Mouse (Mus musculus) thymus, postnatal 25 days (tissue): ENCODE data around the gene Zfp648.
A peak's percentile ranks its signal among the peaks of the same experiment; 100 is the strongest.

ENCODE experiments used
- DNase-seq: peaks from one replicate; pipeline ENCODE4 v3.0.0; 2022

The Zfp648 gene

GRCm38 (mm10) chr1:154200955-154201722 is at the start of gene Zfp648:
Zfp648 (plus strand) TSS chr1:154201187.
- DNase-seq: no peak

- no peak for DNase-seq
Measured at GRCm38 (mm10) chr1:154152539-154152938, 48.4 kb upstream of the Zfp648 start.

GRCm38 (mm10) chr1:154153800-154154199 is 47.2 kb upstream of the Zfp648 start:
- DNase-seq: no peak

- no peak for DNase-seq
Measured at GRCm38 (mm10) chr1:154156177-154157062, 44.6 kb upstream of the Zfp648 start.

GRCm38 (mm10) chr1:154157131-154157530 is 43.9 kb upstream of the Zfp648 start:
- no peak for DNase-seq

- DNase-seq: no peak
Measured at GRCm38 (mm10) chr1:154167696-154168095, 33.3 kb upstream of the Zfp648 start.

- no peak for DNase-seq
Measured at GRCm38 (mm10) chr1:154175334-154175733, 25.7 kb upstream of the Zfp648 start.

GRCm38 (mm10) chr1:154177781-154178180 is 23.2 kb upstream of the Zfp648 start:
- no peak for DNase-seq

GRCm38 (mm10) chr1:154178541-154179155 is 22.3 kb upstream of the Zfp648 start:
- DNase-seq: no peak

GRCm38 (mm10) chr1:154180952-154181351 is 20.0 kb upstream of the Zfp648 start:
- DNase-seq: peak; percentile 53

GRCm38 (mm10) chr1:154182396-154183076 is 18.5 kb upstream of the Zfp648 start:
- DNase-seq: no peak

GRCm38 (mm10) chr1:154183077-154183751 is 17.8 kb upstream of the Zfp648 start:
- no peak for DNase-seq

GRCm38 (mm10) chr1:154188229-154188628 is 12.8 kb upstream of the Zfp648 start:
- DNase-seq: no peak

GRCm38 (mm10) chr1:154188631-154189030 is 12.4 kb upstream of the Zfp648 start:
- no peak for DNase-seq

GRCm38 (mm10) chr1:154189842-154190530 is 11.0 kb upstream of the Zfp648 start:
- DNase-seq: no peak

- no peak for DNase-seq
Measured at GRCm38 (mm10) chr1:154198896-154199295, 2.1 kb upstream of the Zfp648 start.

- no peak for DNase-seq
Measured at GRCm38 (mm10) chr1:154202580-154202979, 1.6 kb downstream of the Zfp648 start.

GRCm38 (mm10) chr1:154203386-154203785 is 2.4 kb downstream of the Zfp648 start:
- DNase-seq: no peak

GRCm38 (mm10) chr1:154204652-154205573 is 3.9 kb downstream of the Zfp648 start:
- DNase-seq: no peak

GRCm38 (mm10) chr1:154219991-154220390 is 19.0 kb downstream of the Zfp648 start:
- no peak for DNase-seq
